Mouse (Mus musculus) erythroblast, embryonic 14.5 days (primary cell): ENCODE data around the gene C1ra. TPM values are rescaled to one million over a fixed set of nuclear protein-coding genes. Genes with fewer than 3 reads are reported as not detected.
"Not testable (repeated sequence)": the region's sequence is repeated elsewhere in the genome, so short reads cannot be mapped to it uniquely, and the experiment has no call there.

Experiments
- H3K27me3 ChIP-seq: 2 replicates; pipeline ENCODE4 v1.6.1; 2012; ENCODE audit warnings: inconsistent platforms; ENCODE audit not compliant: control insufficient read depth
- H3K36me3 ChIP-seq: 2 replicates; pipeline ENCODE4 v1.6.1; 2012; ENCODE audit warnings: mild to moderate bottlenecking, inconsistent platforms; ENCODE audit not compliant: control insufficient read depth
- H3K4me1 ChIP-seq: 2 replicates; pipeline ENCODE4 v1.6.1; 2012; ENCODE audit warnings: inconsistent platforms; ENCODE audit not compliant: control insufficient read depth
- H3K4me3 ChIP-seq: replicated peaks from 2 replicates; pipeline ENCODE3; 2012; ENCODE audit warnings: moderate library complexity, mild to moderate bottlenecking, inconsistent platforms
- H3K9me3 ChIP-seq: 2 replicates; pipeline ENCODE4 v1.6.1; 2012; ENCODE audit warnings: low read length, inconsistent platforms, mixed read lengths; ENCODE audit not compliant: control insufficient read depth
- GATA1 ChIP-seq: IDR thresholded peaks from 2 replicates; pipeline ENCODE4 v1.6.1; 2012; ENCODE audit warnings: low read length, inconsistent platforms, mixed read lengths
- TAL1 ChIP-seq: IDR thresholded peaks from 3 replicates; pipeline ENCODE4 v1.6.1; 2012; ENCODE audit warnings: low read length, inconsistent platforms, mixed read lengths
- polyA plus RNA-seq: library from polyadenylated mRNA; stranded (reverse); fragments of >175 nt; gene quantifications from 2 replicates; pipeline ENCODE4 v1.2.3, GENCODE M21; 2012

The C1ra gene
- polyA plus RNA-seq, 1 experiment: 0.03 TPM

DNA sequence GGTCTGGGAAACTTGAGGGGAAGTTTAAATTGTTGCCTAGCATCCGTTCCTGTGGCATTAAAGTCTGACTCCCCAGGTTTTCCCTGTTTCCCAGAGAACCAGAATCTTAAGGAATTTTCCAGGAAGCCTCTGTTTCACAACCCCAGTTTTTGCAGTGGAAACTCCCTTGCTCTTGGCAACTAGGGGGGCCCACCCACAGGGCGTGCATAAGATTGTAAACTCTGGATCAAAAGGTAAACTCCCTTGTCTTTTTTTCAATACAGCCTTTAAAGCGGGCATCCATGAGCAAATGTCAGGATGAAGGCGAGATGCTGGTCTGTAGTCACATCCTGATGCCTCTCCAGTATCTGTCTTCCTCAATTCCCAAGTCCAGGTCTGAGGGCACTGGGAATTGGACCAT lies 10.7 kb upstream of the C1ra start:
- Histone ChIP-seq H3K36me3 (no peaks in the 10 kb centered on the region; the same call in 1 of the 2 replicates), H3K4me3 (no peak overlapping the region), H3K4me1 (no peaks in the 10 kb centered on the region), H3K9me3 (no peaks in the 10 kb centered on the region), H3K27me3 (no peaks in the 10 kb centered on the region)
- TF ChIP-seq TAL1 (no peak), GATA1 (no peak)

DNA sequence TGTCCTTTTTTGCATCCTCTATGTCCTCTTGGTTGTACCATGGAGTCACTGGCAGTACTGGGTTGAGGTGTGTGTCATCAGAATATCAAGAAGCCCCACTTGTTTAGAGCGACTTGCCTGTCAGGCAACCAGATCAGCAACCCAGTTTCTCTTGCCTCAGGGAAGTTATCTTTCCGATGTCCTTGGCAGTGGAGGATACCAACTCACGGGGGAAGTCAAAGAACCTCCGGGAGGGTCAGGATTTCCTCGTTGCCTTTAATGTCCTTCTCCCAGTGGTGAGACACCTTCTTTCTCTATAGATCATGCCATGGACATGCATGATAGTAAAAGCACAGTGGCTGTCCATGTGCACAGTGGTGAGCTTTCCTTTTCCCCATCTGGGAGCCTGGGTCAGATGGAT lies 10.2 kb upstream of the C1ra start:
- Histone ChIP-seq H3K36me3 (no peaks in the 10 kb centered on the region; the same call in 1 of the 2 replicates), H3K4me1 (no peaks in the 10 kb centered on the region), H3K9me3 (no peaks in the 10 kb centered on the region), H3K4me3 (no peak overlapping the region), H3K27me3 (no peaks in the 10 kb centered on the region)
- TF ChIP-seq GATA1 (no peak), TAL1 (no peak)

DNA sequence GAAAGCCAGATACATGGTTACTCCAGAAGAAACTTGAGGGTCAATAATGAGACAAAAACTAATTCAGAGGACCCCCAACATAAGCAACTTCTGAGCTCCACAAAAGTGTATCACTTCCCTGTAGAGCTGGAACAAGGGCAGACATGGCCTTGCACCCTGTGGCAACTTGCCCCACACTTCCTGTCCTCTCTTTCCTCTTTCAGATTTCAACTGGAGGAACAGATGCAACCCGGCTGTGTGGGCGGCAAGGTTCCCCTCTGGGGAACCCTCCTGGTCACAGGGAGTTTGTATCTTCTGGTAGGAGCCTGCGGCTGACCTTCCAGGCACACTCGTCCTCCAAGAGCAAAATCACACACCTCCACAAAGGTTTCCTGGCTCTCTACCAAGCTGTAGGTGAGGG lies 7.2 kb upstream of the C1ra start:
- Histone ChIP-seq H3K27me3 (no peaks in the 10 kb centered on the region), H3K4me3 (no peak overlapping the region), H3K9me3 (no peaks in the 10 kb centered on the region), H3K36me3 (no peaks in the 10 kb centered on the region; the same call in 1 of the 2 replicates), H3K4me1 (no peaks in the 10 kb centered on the region)
- TF ChIP-seq GATA1 (no peak), TAL1 (no peak)

DNA sequence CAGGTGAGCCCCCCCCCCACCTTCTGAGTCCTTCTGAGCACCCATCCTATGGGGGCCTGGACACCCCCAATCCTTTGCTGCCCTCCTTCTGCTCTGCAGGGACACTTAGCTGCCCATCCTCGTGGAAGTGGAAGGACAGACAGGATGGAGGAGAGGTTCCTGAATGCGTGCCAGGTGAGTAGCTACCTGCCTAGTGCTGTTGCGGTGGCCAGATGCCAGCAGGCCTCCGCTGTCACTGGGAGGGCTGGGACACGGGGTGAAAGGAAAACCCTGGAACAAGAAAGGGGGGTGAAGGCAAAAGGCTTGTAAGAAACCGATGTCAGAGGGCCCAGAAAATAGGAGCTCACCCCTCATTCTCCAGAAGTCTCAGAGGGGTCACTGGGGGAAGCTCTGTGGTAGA lies 5.2 kb upstream of the C1ra start:
- H3K27me3 ChIP-seq: no peaks in the 10 kb centered on the region
- no peaks in the 10 kb centered on the region for H3K4me1 ChIP-seq
- H3K36me3 ChIP-seq: no peaks in the 10 kb centered on the region; the same call in 1 of the 2 replicates
- no peaks in the 10 kb centered on the region for H3K9me3 ChIP-seq
- H3K4me3 ChIP-seq: no peak overlapping the region
- TF ChIP-seq GATA1: no peak
- TF ChIP-seq TAL1: no peak

DNA sequence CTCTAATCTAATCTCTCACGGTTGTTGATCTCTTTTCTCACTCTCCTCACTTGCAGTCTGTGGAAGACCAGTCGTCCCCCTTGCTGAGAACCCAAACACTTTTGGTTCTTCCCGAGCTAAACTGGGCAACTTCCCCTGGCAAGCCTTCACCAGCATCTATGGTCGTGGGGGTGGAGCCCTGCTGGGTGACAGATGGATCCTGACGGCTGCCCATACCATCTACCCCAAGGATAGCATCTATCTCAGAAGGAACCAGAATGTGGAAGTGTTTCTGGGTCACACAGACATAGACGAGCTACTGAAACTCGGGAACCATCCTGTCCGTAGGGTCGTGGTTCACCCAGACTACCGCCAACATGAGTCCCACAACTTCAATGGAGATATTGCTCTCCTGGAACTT lies 3.9 kb upstream of the C1ra start:
- TF ChIP-seq GATA1 (no peak), TAL1 (no peak)
- H3K36me3 ChIP-seq: no peaks in the 10 kb centered on the region; the same call in 1 of the 2 replicates
- H3K27me3 ChIP-seq: no peaks in the 10 kb centered on the region
- H3K4me3 ChIP-seq: no peak overlapping the region
- H3K9me3 ChIP-seq: no peaks in the 10 kb centered on the region
- H3K4me1 ChIP-seq: no peaks in the 10 kb centered on the region

DNA sequence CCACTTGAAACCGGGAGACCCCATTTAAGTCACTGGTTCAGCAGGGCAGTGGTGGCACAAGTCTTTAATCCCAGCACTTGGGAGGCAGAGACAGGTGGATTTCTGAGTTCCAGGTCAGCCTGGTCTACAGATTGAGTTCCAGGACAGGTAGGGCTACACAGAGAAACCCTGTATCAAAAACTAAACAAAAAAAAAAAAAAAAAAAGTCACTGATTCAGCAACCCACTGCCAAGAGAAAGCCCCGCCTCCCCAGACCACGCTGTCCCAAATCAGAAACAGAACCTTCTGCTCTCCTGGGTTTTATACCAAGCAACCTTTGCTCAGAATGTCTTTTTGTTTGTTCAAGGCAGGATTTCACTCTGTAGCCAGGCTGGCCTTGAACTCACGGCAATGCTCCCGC lies 3.0 kb upstream of the C1ra start:
- not testable (repeated sequence) for H3K4me1 ChIP-seq, H3K9me3 ChIP-seq, H3K36me3 ChIP-seq, H3K27me3 ChIP-seq, H3K4me3 ChIP-seq

DNA sequence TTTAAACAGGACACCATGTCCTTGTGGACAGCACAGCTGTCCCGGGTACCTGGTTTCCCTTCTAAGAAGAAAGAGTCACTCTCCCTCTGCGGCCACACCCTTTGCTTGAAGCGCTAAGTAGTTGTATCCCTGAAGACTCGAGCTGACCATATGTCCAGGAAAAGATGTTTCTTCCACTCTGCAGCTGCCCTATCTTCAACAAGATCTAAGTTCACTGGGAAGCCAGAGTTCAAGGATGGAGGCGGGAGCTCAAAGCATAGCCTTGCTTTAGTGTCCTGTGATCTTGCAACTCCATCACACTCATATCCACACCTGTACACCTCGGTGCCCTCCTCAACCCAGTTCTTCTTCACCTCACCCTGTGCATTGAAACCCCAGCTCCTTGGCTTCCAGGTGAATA lies 269 bp upstream of the C1ra start:
- no peaks in the 10 kb centered on the region; the same call in 1 of the 2 replicates for H3K36me3 ChIP-seq
- TF ChIP-seq TAL1 (no peak), GATA1 (no peak)
- H3K27me3 ChIP-seq: no peaks in the 10 kb centered on the region
- H3K4me1 ChIP-seq: no peaks in the 10 kb centered on the region
- no peak overlapping the region for H3K4me3 ChIP-seq
- H3K9me3 ChIP-seq: no peaks in the 10 kb centered on the region

DNA sequence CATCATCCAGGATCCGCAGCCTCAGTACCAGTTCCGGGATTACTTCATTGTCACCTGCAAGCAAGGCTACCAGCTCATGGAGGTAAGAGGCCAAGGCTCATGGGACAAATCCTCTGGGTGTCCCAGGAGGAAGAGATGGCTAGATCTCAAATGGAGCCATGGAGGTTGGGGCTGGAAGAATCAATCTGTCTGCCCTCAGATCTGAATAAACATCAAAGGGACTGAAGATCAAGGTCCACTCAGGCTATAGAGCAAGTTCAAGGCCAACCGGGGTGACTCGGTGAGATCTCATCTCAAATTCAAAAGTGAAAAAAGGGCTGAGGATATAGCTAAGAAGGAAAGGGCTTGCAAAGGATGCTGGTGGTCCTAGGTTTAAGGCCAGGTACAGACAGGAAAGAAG lies 5.5 kb downstream of the C1ra start:
- H3K4me3 ChIP-seq, H3K36me3 ChIP-seq, H3K4me1 ChIP-seq, H3K27me3 ChIP-seq, H3K9me3 ChIP-seq: not testable (repeated sequence)

DNA sequence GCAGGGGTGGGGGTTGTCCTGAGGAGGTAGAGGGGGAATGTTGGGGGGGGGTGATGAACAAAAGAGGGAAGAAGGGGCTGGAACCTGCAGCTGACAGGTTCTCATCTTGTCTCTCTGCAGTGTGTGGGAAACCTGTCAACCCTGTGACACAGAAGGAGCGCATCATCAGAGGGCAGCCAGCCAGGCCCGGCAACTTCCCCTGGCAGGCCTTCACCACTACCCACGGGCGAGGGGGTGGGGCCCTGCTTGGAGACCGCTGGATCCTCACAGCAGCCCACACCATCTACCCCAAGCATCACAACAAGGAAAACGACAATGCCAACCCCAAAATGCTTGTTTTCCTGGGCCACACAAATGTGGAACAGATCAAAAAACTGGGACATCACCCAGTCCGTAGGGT lies 9.9 kb downstream of the C1ra start:
- H3K27me3 ChIP-seq, H3K9me3 ChIP-seq, H3K4me1 ChIP-seq, H3K4me3 ChIP-seq, H3K36me3 ChIP-seq: not testable (repeated sequence)

DNA sequence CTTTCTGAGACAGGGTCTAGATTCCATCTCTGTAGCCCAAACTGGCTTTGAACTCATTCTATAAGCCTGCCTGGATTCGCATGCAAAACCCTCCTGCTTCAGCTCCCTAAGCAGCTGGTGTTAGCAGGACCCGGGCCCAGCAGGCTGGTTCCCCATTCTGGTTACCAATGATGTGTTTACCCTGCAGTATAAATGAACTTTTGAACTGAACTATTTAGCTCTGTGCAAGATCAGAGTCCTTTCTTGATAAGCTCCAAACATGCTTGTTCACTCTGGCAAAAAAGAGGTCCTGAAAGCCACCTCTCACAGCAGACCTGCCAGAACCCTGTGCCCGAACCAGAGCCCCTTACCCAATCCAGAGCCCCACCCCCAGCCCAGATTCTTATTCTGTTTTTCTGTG lies 15.7 kb downstream of the C1ra start:
- Histone ChIP-seq H3K4me1 (no peaks in the 10 kb centered on the region), H3K4me3 (no peak overlapping the region), H3K27me3 (no peaks in the 10 kb centered on the region), H3K36me3 (no peaks in the 10 kb centered on the region), H3K9me3 (no peaks in the 10 kb centered on the region)
- TF ChIP-seq GATA1 (no peak), TAL1 (no peak)
